Mouse (Mus musculus) CH12.LX (cell line): ENCODE measurements around the gene St5. TPM values are rescaled to one million over a fixed set of nuclear protein-coding genes. Genes with fewer than 3 reads are reported as not detected.

ENCODE experiments used
- DNase-seq: peaks from one replicate; pipeline ENCODE4 v3.0.0-alpha.2; 2013; ENCODE audit errors: extremely low read depth
- H3K27ac ChIP-seq: 2 replicates; pipeline ENCODE4 v1.5.1; 2012; ENCODE audit warnings: low read depth, mild to moderate bottlenecking, control low read depth, moderate library complexity; ENCODE audit not compliant: insufficient read depth
- H3K27me3 ChIP-seq: replicated peaks from 2 replicates; pipeline ENCODE3; 2012; ENCODE audit warnings: inconsistent platforms
- H3K36me3 ChIP-seq, 2 experiments: replicated peaks in 1 of 2; 2 replicates each; pipeline versions ENCODE3 to v1.6.1; 2012; ENCODE audit warnings: inconsistent platforms in 1 of 2, low read length in 1 of 2, mild to moderate bottlenecking in 1 of 2, mixed read lengths in 1 of 2, moderate library complexity in 1 of 2; ENCODE audit not compliant: control insufficient read depth in 1 of 2, insufficient read depth in 1 of 2
- H3K4me1 ChIP-seq, 2 experiments: 2 replicates each; pipeline ENCODE4 v1.6.1; 2012; ENCODE audit warnings: inconsistent platforms in 1 of 2, moderate library complexity in 1 of 2; ENCODE audit not compliant: insufficient read depth in 2 of 2, control insufficient read depth in 1 of 2
- H3K4me2 ChIP-seq: 2 replicates; pipeline ENCODE4 v1.6.1; 2012; ENCODE audit warnings: low read depth, mild to moderate bottlenecking, control low read depth; ENCODE audit not compliant: poor library complexity, insufficient read depth, severe bottlenecking
- H3K4me3 ChIP-seq, 3 experiments: fragments of 150-350 bp in 1 of 3; sonication (generic) in 1 of 3; replicated peaks in 1 of 3; 2 replicates each; pipeline versions ENCODE3 to v1.5.1; 2011 to 2012; ENCODE audit warnings: low read depth in 2 of 3, low read length in 2 of 3, mild to moderate bottlenecking in 2 of 3, moderate library complexity in 2 of 3, control low read depth in 1 of 3, improper control_type of control experiment in 1 of 3, inconsistent platforms in 1 of 3, mixed read lengths in 1 of 3; ENCODE audit not compliant: poor library complexity in 1 of 3
- H3K79me2 ChIP-seq: replicated peaks from 2 replicates; pipeline ENCODE4 v1.6.1; 2012; ENCODE audit warnings: mild to moderate bottlenecking, moderate library complexity; ENCODE audit not compliant: control insufficient read depth, poor library complexity, insufficient read depth, severe bottlenecking; ENCODE audit errors: extremely low read depth
- H3K9ac ChIP-seq: 2 replicates; pipeline ENCODE4 v1.6.1; 2012; ENCODE audit warnings: low read depth, mild to moderate bottlenecking, control low read depth, moderate library complexity; ENCODE audit not compliant: insufficient read depth
- H3K9me3 ChIP-seq: replicated peaks from 2 replicates; pipeline ENCODE3; 2012; ENCODE audit warnings: low read length, inconsistent platforms, mixed read lengths
- BHLHE40 ChIP-seq: IDR thresholded peaks from 2 replicates; pipeline ENCODE4 v1.6.1; 2011; ENCODE audit warnings: mild to moderate bottlenecking, low read depth, low read length, improper control_type of control experiment
- CHD1 ChIP-seq: IDR thresholded peaks from 2 replicates; pipeline ENCODE4 v1.6.1; 2012; ENCODE audit warnings: low read depth, low read length, improper control_type of control experiment, inconsistent platforms
- CHD2 ChIP-seq: IDR thresholded peaks from 2 replicates; pipeline ENCODE4 v1.6.1; 2011; ENCODE audit warnings: low read length, improper control_type of control experiment
- CTCF ChIP-seq, 2 experiments: IDR thresholded peaks in 1 of 2; conservative IDR thresholded peaks in 1 of 2; 2 replicates each; pipeline ENCODE4 v1.5.1; 2011 to 2012; ENCODE audit warnings: low read depth in 2 of 2, low read length in 2 of 2, improper control_type of control experiment in 1 of 2, inconsistent platforms in 1 of 2, mild to moderate bottlenecking in 1 of 2, moderate library complexity in 1 of 2
- ELF1 ChIP-seq: IDR thresholded peaks from 2 replicates; pipeline ENCODE4 v1.6.1; 2014; ENCODE audit warnings: low read depth, mild to moderate bottlenecking, inconsistent platforms, low read length, improper control_type of control experiment
- EP300 ChIP-seq: IDR thresholded peaks from 2 replicates; pipeline ENCODE4 v1.6.1; 2011; ENCODE audit warnings: low read length, improper control_type of control experiment
- IRF4 ChIP-seq: IDR thresholded peaks from 2 replicates; pipeline ENCODE4 v1.6.1; 2014; ENCODE audit warnings: low read depth, mild to moderate bottlenecking, inconsistent platforms, low read length, improper control_type of control experiment
- MAX ChIP-seq: IDR thresholded peaks from 2 replicates; pipeline ENCODE4 v1.6.1; 2011; ENCODE audit warnings: low read length, improper control_type of control experiment
- MEF2A ChIP-seq: IDR thresholded peaks from 2 replicates; pipeline ENCODE4 v1.6.1; 2014; ENCODE audit warnings: low read depth, mild to moderate bottlenecking, inconsistent platforms, low read length, improper control_type of control experiment, borderline replicate concordance
- MXI1 ChIP-seq: IDR thresholded peaks from 2 replicates; pipeline ENCODE4 v1.6.1; 2011; ENCODE audit warnings: mild to moderate bottlenecking, low read depth, low read length, improper control_type of control experiment
- NELFE ChIP-seq: IDR thresholded peaks from 2 replicates; pipeline ENCODE4 v1.6.1; 2011; ENCODE audit warnings: low read depth, low read length, improper control_type of control experiment
- NRF1 ChIP-seq: IDR thresholded peaks from 2 replicates; pipeline ENCODE4 v1.6.1; 2014; ENCODE audit warnings: low read depth, mild to moderate bottlenecking, inconsistent platforms, low read length, improper control_type of control experiment, moderate library complexity
- SMC3 ChIP-seq: IDR thresholded peaks from 2 replicates; pipeline ENCODE4 v1.6.1; 2011; ENCODE audit warnings: low read depth, low read length, improper control_type of control experiment
- TCF12 ChIP-seq: IDR thresholded peaks from 2 replicates; pipeline ENCODE4 v1.6.1; 2014; ENCODE audit warnings: low read depth, mild to moderate bottlenecking, inconsistent platforms, low read length, improper control_type of control experiment
- USF1 ChIP-seq: IDR thresholded peaks from 2 replicates; pipeline ENCODE4 v1.6.1; 2014; ENCODE audit warnings: low read depth, mild to moderate bottlenecking, inconsistent platforms, low read length, improper control_type of control experiment
- ZNF384 ChIP-seq: IDR thresholded peaks from 2 replicates; pipeline ENCODE4 v1.6.1; 2012; ENCODE audit warnings: low read depth, low read length, improper control_type of control experiment, inconsistent platforms
- dilution Hi-C: fragments of 300-500 bp; cut with MboI; formaldehyde crosslinking; loops from 2 replicates; pipeline ENCODE4 v1.14.3; 2020; ENCODE audit warnings: low sequenced_read_pairs; ENCODE audit not compliant: extremely low pct_unique_long_range_greater_than_20kb, extremely low pct_ligation_motif_present
- in situ Hi-C: fragments of 300-500 bp; cut with MboI; formaldehyde crosslinking; loops from 3 replicates; pipeline ENCODE4 v1.14.3; 2019; ENCODE audit warnings: low sequenced_read_pairs, low pct_ligation_motif_present, low pct_unique_long_range_greater_than_20kb, mixed read lengths
- polyA plus RNA-seq: library from polyadenylated mRNA; unstranded; fragments of >175 nt; gene quantifications from 2 replicates; pipeline ENCODE4 v1.2.1, GENCODE M21; 2012; ENCODE audit warnings: low read depth; ENCODE audit not compliant: insufficient read length
- total RNA-seq, 2 experiments: library from RNA; depleted of rRNA; stranded (reverse); fragments of 300-350 nt in 1 of 2; fragments of >200 nt in 1 of 2; gene quantifications; 2 replicates each; pipeline ENCODE4 v1.2.3; 2012 to 2014

The St5 gene
- total and polyA plus RNA-seq, 3 experiments, result 1.3 to 3.4 (median 1.6) TPM

GRCm38 (mm10) chr7:109599998-109600397, 103.4 kb downstream of the St5 start:
- Histone ChIP-seq H3K4me1 (peaks cover 0 to 7% of the 10 kb centered on the region in 2 experiments; a peak in 2 of 4 replicates), H3K27me3 (no peaks in the 10 kb centered on the region), H3K36me3 (no peaks in the 10 kb centered on the region), H3K9ac (no peak overlapping the region), H3K27ac (no peak overlapping the region), H3K4me2 (no peak overlapping the region), H3K9me3 (no peaks in the 10 kb centered on the region), H3K79me2 (no peaks in the 10 kb centered on the region), H3K4me3 (no peak overlapping the region)
- TF ChIP-seq NELFE (no peak), MEF2A (no peak), ZNF384 (no peak), MXI1 (no peak), MAX (no peak), CHD1 (no peak), ELF1 (no peak), SMC3 (no peak), NRF1 (no peak), BHLHE40 (no peak), USF1 (no peak), CTCF (conservative IDR thresholded peaks at IDR 0.05 in 1 of 2, IDR thresholded peaks at IDR 0.05 in 1 of 2; ENCODE audit: low read depth in 2 of 2, low read length in 2 of 2) (no peak), TCF12 (no peak), EP300 (no peak), IRF4 (no peak)
- no peak for DNase-seq
- in situ Hi-C loops (no loop called here), dilution Hi-C loops (no loop called here)

GRCm38 (mm10) chr7:109594845-109595531, 108.4 kb downstream of the St5 start:
- Histone ChIP-seq H3K9me3 (no peaks in the 10 kb centered on the region), H3K27me3 (peaks cover 8% of the 10 kb centered on the region), H3K9ac (no peak overlapping the region), H3K79me2 (no peaks in the 10 kb centered on the region), H3K36me3 (no peaks in the 10 kb centered on the region), H3K27ac (no peak overlapping the region), H3K4me3 (no peak overlapping the region), H3K4me1 (peaks cover 2 to 10% of the 10 kb centered on the region in 2 experiments), H3K4me2 (no peak overlapping the region)
- dilution Hi-C loops, result no loop called here
- DNase-seq, result no peak
- in situ Hi-C loops, result no loop called here
- no peak for TF ChIP-seq CHD2
- no peak for TF ChIP-seq ZNF384
